Comparison of ENCODE assay signal across 10 mouse cellular contexts in genomic region chr13:97867322-97867962, GRCm38 (mm10).
DNase-seq lines count a peak whose midpoint lies in the region; ATAC-seq and TF ChIP-seq lines count a peak whose summit lies in the region.
"Had no signal": no experiment of that assay in that cellular context is flagged by ENCODE, and none has a peak within 500 bp of the region (broad histone marks: within the 10 kb centered on the region; RNA-seq: fewer than 3 reads in every experiment).

No protein-coding gene starts in this region.

- WGBS in lung, postnatal 0 days = 51% methylated on average over 13 of the region's 13 CpGs
- 63% methylated on average over 13 of the region's 13 CpGs for WGBS in heart, embryonic 16.5 days
- 30% methylated on average over 13 of the region's 13 CpGs for WGBS in neural tube, embryonic 15.5 days

- TF ChIP-seq EP300 in lung, postnatal 0 days (IDR thresholded peaks at IDR 0.05) = 0 out of 2 replicates have a peak, but pooled peaks have one; percentile 14

- H3K4me3 ChIP-seq in lung, postnatal 0 days (ENCODE audit: low read depth, low read length) = no peak overlapping the region
- H3K4me3 ChIP-seq in heart, embryonic 16.5 days (ENCODE audit: low read length) = no peak overlapping the region
- H3K4me3 ChIP-seq in neural tube, embryonic 15.5 days (replicated peaks) = no peak overlapping the region

- H3K4me1 ChIP-seq in lung, postnatal 0 days (ENCODE audit: insufficient read depth, low read depth, low read length) = no peaks in the 10 kb centered on the region; the same call in 1 of the 2 replicates
- H3K4me1 ChIP-seq in heart, embryonic 16.5 days (ENCODE audit: control insufficient read depth, insufficient read depth, low read length) = no peaks in the 10 kb centered on the region
- peaks cover 31% of the 10 kb centered on the region for H3K4me1 ChIP-seq in neural tube, embryonic 15.5 days

- no peaks in the 10 kb centered on the region for H3K27me3 ChIP-seq in lung, postnatal 0 days (replicated peaks; ENCODE audit: insufficient read depth, low read length)
- no peaks in the 10 kb centered on the region for H3K27me3 ChIP-seq in heart, embryonic 16.5 days (ENCODE audit: control insufficient read depth, insufficient read depth, low read length)
- no peaks in the 10 kb centered on the region for H3K27me3 ChIP-seq in neural tube, embryonic 15.5 days (replicated peaks)

- ATAC-seq in lung, postnatal 0 days = peak; percentile 16; the same call in 1 of the 2 replicates
- no peak for ATAC-seq in heart, embryonic 16.5 days (replicated peaks; ENCODE audit: extremely low read depth, insufficient read depth, low FRiP score)
- no peak for ATAC-seq in neural tube, embryonic 15.5 days (ENCODE audit: low FRiP score)
- no peak for ATAC-seq in megakaryocyte progenitor cell, adult 5-6 weeks (replicated peaks; ENCODE audit: poor library complexity)

- DNase-seq in lung, postnatal 0 days (ENCODE audit: low spot score) = no peak
- no peak for DNase-seq in lung, postnatal 14 days
- peak; percentile 57 to 59 for DNase-seq in kidney, postnatal 36 days
- no peak for DNase-seq in left cerebral cortex, postnatal 36 days (ENCODE audit: low spot score in 2 of 2)
- DNase-seq in cerebellum, postnatal 14 days = no peak
- DNase-seq: cerebellum, adult 2 months had no signal

- no peak overlapping the region for H3K9ac ChIP-seq in lung, postnatal 0 days (replicated peaks; ENCODE audit: low read depth)
- H3K9ac ChIP-seq in heart, embryonic 16.5 days (ENCODE audit: low read length) = no peak overlapping the region
- no peak overlapping the region for H3K9ac ChIP-seq in neural tube, embryonic 15.5 days (replicated peaks)

- no peak overlapping the region for H3K27ac ChIP-seq in lung, postnatal 0 days (ENCODE audit: low read length)
- peak overlapping the region; percentile 34 for H3K27ac ChIP-seq in heart, embryonic 16.5 days (ENCODE audit: low read length)
- peak overlapping the region; percentile 56; the same call in 1 of the 2 replicates for H3K27ac ChIP-seq in neural tube, embryonic 15.5 days (replicated peaks)

- intact Hi-C loops in left cerebral cortex, postnatal 36 days (cut with DNase I) = no loop called here

- TF ChIP-seq CTCF in lung, postnatal 0 days (IDR thresholded peaks at IDR 0.05) = no peak

- no peak overlapping the region for H3K4me2 ChIP-seq in lung, postnatal 0 days (replicated peaks; ENCODE audit: low read depth, low read length)
- H3K4me2 ChIP-seq in heart, embryonic 16.5 days (ENCODE audit: low read depth, low read length) = no peak overlapping the region
- H3K4me2 ChIP-seq in neural tube, embryonic 15.5 days = no peak overlapping the region

- no peaks in the 10 kb centered on the region for H3K36me3 ChIP-seq in lung, postnatal 0 days (ENCODE audit: insufficient read depth, low read length)
- no peaks in the 10 kb centered on the region for H3K36me3 ChIP-seq in heart, embryonic 16.5 days (ENCODE audit: control insufficient read depth, insufficient read depth)
- no peaks in the 10 kb centered on the region for H3K36me3 ChIP-seq in neural tube, embryonic 15.5 days
- H3K36me3 ChIP-seq: G1E had no signal

- no peaks in the 10 kb centered on the region for H3K9me3 ChIP-seq in lung, postnatal 0 days (ENCODE audit: low read length)
- no peaks in the 10 kb centered on the region for H3K9me3 ChIP-seq in heart, embryonic 16.5 days (replicated peaks; ENCODE audit: control insufficient read depth, low read length)
- no peaks in the 10 kb centered on the region for H3K9me3 ChIP-seq in neural tube, embryonic 15.5 days (replicated peaks)
- H3K9me3 ChIP-seq: G1E had no signal

Comparison
In these comparisons a context has a peak if more than half of its experiments do, and no peak if none do; other contexts are left out.
1. DNase-seq: peak in kidney, postnatal 36 days (2 of 2); none in lung, postnatal 0 days (single experiment), lung, postnatal 14 days (single experiment), left cerebral cortex, postnatal 36 days (0 of 2) and cerebellum, postnatal 14 days (0 of 2).